Mouse (Mus musculus) erythroblast, embryonic 14.5 days (primary cell): Measurements from ENCODE around the gene Shroom3.

ENCODE experiments used
- GATA1 ChIP-seq: IDR thresholded peaks from 2 replicates; pipeline ENCODE4 v1.6.1; 2012; ENCODE audit warnings: low read length, inconsistent platforms, mixed read lengths
- TAL1 ChIP-seq: IDR thresholded peaks from 3 replicates; pipeline ENCODE4 v1.6.1; 2012; ENCODE audit warnings: low read length, inconsistent platforms, mixed read lengths

GRCm38 (mm10) chr5:92711666-92712290 lies 28.5 kb downstream of the Shroom3 start:
- TF ChIP-seq TAL1 (no peak), GATA1 (no peak)
